Mouse (Mus musculus) spleen, postnatal 4 days (tissue): ENCODE measurements at regions not wholly inside any gene's neighbourhood (a gene's known extent, or its start where the extent isn't known, plus 50 kb on each side); places are given as distances from the start of the nearest gene placed in this dataset.

Source experiments
- DNase-seq, 2 experiments: peaks; one replicate each; pipeline ENCODE4 v3.0.0; 2022; ENCODE audit warnings: low spot score in 2 of 2

DNA sequence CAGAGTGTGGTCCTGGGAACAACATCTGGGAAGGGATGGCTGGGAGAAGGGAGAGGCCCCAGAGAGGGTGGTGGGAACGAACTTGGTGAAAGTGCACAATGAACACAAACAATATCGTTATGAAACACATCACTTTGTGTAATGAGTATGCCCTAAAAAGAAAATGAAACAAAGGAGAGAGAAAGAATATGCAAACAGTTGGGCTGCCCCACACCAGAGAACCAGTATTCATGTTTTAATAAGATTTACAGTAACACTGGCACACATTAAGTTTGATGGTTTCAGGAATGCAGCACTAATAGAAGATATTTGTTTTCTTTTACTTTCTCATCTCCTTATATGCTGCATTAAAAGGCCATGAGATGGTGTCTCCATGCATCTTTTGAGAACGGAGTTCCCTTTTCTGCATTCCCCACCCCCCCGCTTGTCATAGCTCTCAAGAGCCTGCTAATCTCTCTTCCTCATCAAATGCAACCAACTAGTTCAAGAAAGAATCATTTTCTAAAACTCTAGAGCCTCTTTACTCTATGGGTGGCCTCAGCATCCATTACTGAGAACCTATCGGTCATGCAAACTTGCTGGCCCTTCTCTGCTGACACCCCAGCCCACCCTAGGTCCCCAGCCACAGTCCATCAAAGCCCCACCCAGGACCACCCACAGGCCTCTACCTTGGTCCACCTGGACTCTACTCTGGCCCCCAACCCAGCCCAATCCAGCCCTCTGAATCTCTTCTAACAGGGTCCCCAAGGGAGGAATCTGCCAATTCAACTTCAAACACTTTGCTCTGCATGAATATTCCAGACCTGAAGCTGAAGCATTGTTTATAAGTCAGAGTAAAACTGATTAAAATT lies 379.0 kb upstream of the Nrp1 start:
- no peak for DNase-seq

DNA sequence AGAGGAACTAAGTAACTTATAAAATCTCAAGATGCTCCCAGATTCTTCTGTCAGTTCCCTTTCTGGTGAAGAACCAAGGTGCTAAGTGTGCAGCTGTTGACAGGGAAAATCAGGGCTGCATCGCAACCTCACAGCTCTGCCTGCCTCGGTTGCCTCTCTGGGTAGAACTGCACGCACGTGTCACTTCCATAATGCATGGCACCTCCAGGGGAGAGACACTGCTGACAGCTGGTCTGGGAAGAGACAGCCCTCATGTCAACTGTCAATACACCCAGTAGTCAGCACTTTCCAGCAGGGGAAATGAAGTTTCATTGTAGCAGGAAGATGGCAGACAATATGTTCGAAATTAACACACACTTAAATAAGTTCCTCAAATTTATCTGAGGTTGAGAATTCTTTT lies 376.2 kb upstream of the Nrp1 start:
- no peak for DNase-seq

DNA sequence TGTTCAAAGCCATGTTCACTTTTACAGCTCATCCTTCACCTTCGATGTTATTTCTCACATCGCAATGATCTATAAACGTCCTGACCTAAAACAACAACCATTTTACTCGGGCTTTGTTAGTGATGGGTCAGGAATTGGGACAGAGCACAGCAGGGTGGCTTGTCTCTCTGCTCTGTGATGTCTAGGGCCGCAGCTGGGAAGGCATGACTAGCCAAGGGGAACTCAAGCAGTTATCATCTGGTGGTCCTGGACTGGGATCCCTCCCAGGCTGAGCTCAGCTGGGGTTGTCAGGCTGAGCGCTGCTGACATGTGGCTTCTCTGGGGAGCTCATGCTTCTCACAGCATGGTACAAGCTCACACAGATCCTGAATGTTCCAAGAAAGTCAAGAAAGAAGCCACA lies 372.8 kb upstream of the Nrp1 start:
- no peak for DNase-seq

DNA sequence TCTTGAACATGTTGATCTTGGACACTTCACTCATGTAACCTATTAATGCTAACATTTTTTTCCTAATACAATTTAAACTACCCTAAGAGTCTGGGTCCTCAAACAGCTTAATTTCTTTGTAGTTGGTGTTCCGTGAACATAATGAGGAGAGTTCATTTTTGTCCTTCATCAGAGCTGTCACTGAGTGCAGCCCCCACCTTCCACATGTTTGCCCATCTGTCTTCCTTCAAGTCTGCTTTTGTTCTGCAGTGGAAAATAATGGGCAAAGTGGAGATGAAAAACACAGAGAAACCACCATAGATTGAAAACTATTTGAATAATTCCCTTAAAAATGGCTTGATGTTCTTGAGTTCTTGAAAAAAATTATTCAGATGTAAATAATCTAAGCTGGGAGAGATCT lies 369.5 kb upstream of the Nrp1 start:
- no peak for DNase-seq

DNA sequence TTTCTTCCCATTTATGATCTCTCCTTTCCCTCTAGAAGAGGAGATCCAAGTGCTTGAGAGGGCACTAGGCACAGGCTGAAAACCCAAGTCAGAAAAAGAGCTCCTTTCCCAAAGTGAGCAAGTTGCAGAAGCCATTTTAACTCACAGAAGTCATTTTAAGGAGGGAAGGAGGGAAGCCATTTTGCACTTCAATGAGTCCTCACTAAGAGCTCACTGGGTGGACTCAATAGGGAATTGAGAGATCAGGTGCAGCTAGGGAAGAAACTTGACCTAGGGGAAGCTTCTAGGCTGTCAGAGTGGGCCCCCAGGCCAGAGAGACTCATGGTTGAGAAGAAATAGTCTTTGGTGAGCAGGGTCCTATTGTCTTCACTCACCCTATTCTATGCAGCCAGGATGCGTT lies 363.5 kb upstream of the Nrp1 start:
- no peak for DNase-seq

DNA sequence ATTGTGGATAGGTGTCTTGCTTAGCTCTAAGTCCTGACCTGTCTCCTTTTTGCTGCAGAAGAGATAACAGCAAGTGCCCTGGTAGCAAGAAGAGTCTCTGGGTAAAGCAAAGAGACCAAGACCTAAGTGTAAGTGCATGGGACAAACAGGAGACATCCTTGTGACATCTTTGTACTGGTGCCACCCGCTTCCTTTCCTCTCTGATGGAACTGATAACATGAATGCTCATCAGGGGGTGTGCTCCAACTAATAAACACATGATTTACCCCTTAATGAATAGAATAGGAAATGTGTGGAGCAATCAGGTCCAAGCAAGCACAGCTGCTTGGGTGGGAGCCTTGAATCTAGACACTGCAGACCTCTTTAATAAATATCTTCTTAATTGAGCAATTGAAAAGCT lies 362.9 kb upstream of the Nrp1 start:
- DNase-seq, result no peak

DNA sequence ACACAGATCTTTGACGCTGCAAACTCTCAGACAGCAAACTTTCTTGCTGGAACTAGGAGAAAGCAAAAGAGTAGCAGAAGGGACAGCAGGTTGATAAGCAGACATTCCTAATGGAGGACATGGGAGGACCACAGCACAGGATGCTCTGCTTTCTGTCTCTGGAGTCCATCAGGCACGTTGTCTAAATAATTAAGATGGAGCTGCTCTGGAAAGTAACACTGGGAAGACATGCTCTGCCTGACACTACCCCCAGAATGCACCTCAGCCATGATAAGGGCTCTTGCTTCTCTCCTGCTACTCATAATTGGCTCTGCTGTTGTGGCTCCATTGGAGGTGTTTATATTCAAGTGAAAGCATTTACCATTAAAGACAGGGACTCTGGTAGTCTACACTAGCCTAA lies 356.0 kb upstream of the Nrp1 start:
- DNase-seq, result no peak

DNA sequence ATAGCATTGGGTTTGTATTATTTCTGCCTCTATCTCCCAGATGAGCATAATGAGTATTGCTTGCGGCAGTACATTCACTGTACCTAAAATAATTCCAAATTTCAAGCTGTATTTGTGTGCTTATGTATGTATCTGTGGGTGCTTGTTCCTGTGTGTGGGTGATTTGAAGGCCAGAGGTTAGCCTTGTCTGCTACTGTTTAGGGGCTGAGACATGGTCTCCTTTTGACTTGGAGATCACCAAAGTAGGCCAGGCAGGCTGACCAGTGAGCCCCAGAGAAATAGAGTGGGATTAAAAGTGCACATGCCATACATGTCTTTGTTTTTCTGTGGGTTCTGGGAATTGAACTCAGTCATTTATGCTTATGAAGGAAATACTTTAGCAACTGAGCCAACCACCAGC lies 355.6 kb upstream of the Nrp1 start:
- no peak for DNase-seq

DNA sequence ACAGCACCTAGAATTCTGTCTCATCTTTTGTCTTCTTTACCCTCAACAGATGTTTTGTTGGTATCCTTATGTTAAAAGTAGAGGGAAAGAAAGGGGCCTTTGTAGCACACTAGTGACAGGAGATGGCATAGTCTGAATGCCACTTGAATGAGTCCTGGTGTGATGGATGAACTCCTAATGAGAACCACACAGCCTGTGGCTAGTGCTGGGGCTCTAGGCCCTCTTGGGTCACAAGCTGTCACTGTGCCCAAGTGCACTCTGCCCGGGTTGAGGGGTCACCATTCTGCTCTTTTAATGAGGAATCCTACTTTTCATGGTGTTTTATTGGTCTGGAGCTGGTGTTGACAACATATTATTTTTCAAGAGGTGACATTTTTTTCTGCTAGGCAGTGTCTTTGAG lies 355.0 kb upstream of the Nrp1 start:
- DNase-seq, result no peak

DNA sequence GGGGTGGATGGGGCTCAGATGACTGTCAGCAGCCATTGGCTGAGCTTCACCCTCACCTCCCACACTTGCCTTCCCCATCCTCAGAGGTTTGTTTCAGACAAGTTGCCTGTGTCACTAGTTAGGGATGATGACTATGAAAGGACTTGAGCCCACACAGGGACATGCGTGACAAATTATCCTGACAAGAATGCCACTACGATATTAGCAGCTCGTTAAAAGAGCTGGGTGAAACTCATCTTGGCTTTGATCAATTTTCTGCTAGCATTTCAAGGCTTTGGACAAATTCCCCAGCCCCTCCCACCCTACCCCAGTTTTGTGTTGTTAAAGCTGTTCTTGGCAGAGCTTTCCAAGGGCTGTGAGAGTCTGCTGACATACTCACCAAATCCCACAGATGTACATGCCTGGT lies 354.5 kb upstream of the Nrp1 start:
- DNase-seq, result no peak

DNA sequence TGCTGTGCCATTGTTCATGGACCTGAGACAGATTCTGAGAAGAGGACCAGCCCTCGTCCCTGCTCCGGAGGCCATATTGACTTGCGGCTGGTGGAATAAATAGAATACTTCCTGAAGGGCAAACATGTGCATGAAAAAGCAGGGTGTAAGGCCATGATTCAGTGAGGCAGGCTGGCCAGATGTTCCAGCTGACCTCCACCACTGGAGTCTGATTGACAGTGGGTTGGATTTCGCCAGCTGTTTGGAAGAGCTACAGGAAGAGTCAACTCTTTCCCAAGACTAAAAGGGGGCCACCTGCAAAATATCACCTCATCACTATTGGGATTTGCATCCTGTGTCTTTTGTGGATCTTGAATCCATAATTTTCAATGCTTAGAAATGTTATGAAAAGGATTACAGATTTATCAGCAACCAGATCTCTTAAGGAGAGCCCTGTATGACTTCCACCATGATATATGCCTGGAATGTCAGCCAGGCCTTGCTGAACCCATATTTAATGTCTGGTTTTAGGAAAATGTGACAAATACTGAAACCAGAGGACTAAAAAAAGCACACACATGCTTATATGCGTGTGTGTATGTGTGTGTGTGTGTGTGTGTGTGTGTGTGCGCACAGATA lies 348.9 kb upstream of the Nrp1 start:
- DNase-seq, result no peak

DNA sequence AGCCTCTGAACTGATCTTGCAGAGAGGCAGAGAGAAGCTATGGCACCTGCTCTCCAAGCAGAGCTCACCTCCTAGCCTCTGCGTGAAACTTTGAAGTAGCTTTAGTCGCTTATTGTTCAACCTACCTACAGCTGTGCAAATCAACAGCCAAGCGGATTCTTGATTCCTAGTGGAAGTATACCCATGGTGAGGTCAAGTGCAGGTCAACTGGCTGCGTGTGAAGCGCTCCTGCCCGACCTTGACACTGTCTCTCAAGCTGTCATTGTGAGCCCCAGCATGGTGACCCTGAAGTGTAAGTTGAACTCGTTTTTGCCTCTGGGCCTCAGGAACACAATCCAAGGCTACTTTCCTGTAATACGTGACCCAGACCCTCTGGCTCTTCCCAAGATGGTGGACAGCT lies 341.2 kb upstream of the Nrp1 start:
- DNase-seq, result no peak

DNA sequence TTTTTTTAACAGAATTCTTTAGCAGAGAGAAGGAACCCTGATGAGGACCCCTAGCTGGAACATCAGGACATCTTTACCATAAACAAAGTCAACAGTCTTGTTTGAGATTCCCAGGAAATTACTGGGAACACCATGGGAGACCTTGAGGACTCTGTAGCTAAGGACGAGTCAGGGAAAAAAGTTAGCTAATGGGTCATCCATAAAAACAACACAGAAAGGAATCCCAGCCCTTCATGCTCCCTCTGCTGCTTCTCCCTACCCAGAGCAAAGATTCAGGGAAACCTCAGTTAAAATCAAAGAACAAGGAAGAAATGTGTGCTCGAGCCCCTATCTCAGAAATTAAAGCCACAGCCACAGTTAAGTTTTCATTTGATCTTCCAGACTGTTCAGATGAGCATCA lies 334.7 kb upstream of the Nrp1 start:
- DNase-seq, result no peak

DNA sequence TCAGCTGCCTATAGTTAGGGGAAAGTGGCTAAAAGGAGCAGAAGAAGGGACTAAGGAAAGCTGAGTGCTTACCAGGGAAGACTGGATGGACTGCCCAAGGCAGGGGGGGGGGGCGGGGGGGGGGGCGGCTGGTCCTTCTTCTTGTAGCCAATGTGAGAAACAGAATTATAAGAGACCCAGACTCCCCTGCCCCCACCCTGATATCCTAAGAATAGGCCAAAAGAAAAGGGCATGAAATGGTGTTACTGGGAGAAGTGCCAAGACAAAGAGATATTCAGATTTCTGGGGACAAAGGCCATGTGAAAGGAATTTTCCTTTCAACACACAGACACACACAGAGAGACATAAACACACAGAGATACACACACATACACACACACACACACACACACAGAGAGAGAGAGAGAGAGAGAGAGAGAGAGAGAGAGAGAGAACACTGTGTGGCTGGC lies 333.6 kb upstream of the Nrp1 start:
- no peak for DNase-seq

DNA sequence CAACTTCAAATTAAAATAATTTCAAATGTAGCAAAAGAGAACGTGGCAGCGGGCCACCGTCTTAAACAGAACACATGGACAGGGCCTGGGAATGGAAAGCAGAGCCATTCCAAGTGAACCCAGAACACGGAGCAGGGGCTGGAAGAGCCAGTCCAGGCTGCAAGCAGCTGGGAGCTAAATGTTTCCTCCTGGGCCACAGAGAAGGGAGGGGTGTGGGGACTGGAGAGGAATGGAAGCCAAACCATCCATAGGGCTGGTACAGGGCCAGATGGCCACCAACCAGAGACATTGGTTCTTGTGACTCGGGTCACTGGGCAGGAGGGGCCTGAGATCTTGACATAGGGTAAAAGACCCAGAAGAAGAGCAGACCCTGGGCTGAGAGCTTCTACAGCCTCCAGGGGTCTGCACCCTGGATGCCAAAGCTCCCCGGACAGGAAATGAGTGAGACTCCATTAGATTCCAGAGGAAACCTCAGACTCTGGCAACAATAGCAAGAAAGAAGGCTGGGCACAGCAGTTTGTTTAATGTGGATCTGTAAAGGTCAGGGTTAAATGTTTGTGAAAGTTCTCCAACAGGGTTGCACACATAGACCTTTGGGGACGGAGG lies 333.1 kb upstream of the Nrp1 start:
- DNase-seq, result peak in 1 of 2 experiments; percentile 20

DNA sequence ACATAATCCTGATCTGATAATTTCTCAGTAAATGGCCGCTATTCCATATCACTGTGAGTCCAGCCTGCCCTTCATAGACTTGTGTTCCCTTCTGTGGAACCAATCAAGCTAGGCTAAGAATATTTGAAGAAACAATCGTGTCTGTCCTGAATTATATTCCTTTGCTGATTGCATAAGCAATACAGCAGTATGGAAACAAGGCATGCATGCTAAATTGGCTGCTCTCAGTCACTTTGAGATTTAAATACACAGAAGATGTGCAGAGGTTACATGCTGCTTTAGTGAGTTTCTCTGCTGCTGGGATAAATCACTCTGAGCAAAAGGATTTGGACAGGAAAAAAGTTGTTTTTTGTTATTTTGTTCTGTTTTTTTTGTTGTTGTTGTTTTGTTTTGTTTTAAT lies 331.4 kb upstream of the Nrp1 start:
- no peak for DNase-seq

DNA sequence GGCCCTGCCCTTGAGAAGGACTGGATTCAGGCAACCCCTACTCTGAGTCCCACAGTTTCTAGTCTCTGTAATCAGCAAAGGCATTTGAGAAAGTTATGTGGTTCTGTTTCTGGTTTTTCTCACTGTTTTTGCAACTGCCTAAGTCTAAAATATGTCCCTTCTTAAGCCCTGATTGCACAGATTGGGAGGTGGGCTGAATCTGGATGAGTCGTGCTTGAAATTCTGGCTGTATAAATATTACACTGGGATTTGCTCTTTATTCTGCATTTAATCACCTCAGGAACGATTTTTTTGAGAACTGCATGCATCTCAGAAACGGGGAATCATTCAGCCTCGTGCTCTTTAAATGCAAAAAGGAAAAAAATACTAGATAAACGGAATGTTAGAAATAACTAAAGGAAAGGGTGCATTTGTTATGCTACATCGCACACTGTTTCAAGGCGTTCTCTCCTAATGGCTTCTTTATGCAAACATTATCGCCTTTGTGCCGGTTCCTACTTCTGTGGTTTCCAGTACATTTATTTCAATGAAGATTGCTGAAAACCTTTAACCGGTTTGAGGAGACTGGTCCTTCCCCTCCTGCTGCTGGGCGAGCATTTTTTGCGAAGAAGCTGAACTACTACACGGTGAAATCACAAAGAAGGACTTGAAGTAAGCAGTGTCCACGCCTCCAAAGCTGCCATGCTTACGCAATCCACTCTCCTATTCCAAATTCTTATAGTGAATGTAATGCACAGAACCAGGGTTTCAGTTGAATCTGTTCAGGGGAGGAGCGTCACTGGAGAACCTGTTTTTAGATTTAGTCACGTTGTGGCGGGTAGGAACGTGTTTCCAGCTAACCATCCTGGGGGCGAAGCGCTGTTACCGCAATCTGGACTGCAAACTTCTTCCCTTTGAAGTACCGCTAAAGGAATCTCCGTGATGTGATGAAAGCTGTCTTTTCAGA lies 327.8 kb upstream of the Nrp1 start:
- DNase-seq, result no peak

DNA sequence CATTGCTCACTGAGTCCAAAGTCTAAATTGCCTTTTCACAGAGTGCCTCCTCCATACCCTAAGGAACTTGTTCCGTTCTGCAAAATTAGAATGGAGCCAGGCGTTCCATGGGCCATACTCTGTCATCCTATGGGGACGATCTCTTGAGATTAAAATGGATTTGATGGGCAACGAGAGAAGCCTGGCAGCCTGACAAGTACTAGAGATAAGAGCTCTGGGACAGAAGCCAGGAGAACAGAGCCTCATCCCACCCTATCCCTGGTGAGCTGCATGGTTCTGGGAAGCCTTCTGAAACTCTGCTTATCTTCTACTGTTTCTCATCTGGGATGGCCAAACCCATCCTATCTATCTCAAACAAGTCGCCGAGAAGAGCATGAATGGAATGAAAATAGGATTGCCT lies 324.3 kb upstream of the Nrp1 start:
- no peak for DNase-seq

DNA sequence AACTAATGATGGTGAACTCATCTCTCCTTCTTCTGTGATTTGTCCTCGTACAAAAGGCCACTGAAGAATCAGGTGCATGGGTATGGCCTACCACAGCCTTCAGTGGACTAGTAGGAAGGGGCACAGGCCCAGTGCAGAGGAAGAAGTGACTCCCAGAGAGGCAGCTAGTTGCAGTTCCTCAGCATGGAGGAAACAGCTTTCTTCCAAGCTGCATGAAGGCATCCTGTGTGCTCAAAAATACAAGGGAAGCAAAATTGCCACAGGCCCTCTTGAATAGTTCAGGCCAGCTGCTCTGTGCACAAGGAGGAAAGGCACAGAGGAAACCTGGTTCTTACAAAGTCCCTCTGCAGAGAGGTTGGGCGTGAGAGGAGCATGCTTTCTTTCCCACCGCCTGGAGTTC lies 322.7 kb upstream of the Nrp1 start:
- DNase-seq, result no peak

DNA sequence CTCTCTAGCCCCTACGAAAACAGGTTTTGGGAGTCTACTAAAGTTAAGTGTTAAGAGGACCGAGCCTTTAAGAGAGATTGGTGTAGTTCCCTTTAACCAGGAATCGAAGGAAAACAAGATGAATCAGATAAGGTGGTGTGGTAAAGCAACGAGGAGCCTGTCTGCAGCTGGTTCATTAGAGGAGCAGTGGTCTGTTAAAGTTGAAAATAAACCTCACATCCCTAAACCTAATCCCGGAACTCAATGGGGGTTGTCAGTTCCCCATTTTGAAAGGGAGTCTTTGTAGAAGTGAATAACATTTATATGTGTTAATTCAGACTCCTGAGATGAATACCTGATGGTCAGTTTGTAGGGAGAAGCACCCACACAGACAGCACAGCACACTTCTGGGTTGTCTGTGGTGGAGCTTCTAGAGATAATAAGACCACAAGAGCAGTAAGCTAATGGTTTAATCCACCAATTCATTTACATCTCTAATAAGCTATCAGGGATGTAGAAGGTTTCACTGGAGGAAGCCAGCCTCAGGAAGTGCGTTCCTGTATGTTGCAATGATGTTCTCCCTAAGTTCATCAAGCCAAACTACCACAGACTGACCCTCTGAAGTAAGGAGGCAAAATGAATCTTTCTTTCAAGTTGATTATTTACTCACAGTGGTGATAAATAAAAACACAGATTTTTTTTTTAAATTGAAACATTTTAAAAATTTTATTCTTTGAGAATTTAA lies 318.9 kb upstream of the Nrp1 start:
- no peak for DNase-seq

DNA sequence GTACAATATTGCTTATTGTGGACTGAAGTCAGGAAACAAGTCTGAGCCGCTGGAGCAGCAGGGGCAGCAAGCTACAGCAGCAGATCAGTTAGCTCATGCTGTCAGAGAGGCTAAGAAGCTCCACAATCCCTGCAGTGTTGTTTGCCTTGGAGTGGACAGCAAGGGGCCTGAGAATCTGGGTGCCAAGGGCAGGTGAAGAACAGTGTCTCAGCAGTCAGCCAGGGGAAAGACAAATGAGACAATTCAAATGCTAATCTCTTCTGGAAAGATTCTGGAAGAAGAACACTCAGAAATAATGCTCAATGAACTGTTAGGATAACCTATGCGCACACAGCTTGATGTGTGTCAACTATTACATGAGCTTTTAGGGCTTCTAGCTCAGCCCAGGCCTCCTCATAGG lies 315.5 kb upstream of the Nrp1 start:
- no peak for DNase-seq
